Mouse (Mus musculus): ENCODE data around the gene Ttyh3.

The Ttyh3 gene

DNA sequence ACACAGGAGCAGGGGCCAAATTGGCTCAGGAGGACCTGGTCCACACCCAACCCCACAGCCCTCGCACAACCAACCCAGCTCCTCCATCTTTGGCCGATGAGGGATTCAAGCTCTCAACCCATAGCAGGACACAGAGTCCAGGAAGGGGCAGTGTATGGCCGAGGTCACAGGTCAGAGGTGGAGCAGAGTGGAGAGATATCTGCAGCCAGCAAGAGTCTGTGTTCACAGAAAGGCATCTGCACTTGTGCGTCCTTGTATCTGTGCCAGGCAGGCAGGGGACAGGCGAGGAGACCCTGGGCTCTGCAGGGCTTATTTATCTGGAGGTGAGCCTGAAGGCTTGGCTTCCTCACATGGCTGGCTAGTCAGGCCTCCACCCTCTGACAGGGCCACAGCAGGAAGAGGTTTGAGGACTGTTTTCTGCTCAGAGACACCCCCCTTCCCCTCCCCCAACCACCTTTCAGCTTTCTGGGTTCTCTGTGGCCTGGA is 73.4 kb downstream of the Ttyh3 start:
- DNase-seq (ENCODE audit: low read depth, low spot score) = no peak

DNA sequence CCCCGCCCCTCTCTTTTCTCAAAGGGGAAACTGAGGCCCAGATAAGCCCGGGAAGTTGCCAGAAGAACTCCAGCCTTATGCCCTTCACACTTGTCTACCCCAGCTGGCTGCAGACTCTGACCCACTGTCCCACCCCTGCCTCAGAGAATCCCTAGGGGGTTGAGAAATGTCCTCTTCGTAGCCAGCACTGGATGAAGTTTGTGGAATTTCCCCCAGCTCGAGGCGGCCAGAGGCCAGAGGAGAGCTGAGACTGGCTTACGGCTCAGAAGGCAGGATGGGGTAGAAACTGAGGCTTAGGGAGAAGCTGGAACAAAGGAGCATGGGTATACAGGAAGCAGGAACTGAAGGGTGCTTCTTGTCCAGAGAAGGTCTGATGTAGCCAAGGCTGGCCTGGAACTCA is 76.2 kb downstream of the Ttyh3 start:
- DNase-seq (ENCODE audit: low read depth, low spot score) = no peak

DNA sequence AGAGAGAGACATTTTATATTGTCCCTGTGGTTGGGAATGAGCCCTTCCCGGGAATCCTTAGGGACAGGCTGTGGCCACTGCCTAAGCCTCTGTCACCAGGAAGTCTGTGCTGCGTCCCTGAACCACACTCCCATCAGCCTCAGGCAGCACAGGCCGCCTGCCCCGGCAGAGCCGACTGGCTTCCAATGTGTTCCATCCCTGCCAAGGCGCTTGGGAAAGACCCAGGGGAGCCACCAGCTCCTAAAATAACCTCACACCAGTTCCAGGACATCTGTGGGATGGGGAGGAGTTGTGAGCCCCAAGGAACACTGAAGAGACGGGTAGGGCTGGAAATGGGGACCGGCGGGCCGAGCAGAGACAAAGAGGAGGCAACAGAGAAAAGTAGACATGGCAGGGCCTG is 77.2 kb downstream of the Ttyh3 start:
- no peak for DNase-seq (ENCODE audit: low read depth, low spot score)

DNA sequence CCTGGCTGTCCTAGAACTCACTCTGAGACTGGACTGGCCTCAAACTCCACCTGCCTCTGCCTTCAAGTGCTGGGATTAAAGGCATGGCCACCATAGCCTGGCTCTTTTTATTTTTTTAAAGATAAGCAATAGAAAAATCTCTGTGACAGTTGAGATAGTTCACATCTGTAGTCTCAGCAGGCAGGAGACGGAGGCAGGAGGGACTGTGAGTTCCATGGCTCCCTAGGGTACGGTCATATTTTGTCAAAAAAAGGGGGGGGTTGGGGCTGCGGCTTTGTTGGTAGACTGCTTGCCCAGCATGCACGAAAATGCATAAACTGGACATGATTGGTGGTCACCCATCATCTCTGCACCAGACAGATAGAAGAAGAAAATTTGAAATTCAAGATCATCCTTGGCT is 77.6 kb downstream of the Ttyh3 start:
- DNase-seq (ENCODE audit: low read depth, low spot score) = no peak

Measured in ES-CJ7 (cell line).